Mouse (Mus musculus): Measurements from ENCODE around the gene Vps45.
"Not testable (repeated sequence)": the region's sequence is repeated elsewhere in the genome, so short reads cannot be mapped to it uniquely, and the experiment has no call there.

GRCm38 (mm10) chr3:96044559-96044958 is 13.7 kb downstream of the Vps45 start:
- TF ChIP-seq CTCF (IDR thresholded peaks at IDR 0.05; ENCODE audit: control insufficient read depth, insufficient read depth, low read length); POLR2A (IDR thresholded peaks at IDR 0.05; ENCODE audit: borderline replicate concordance, control insufficient read depth, low read depth, low read length): not testable (repeated sequence)

All from bone marrow, adult 2 months (tissue).